Comparison of ENCODE assay signal across 15 mouse cellular contexts in genomic region chr12:110377306-110377705, GRCm38 (mm10).
"Had no signal": no experiment of that assay in that cellular context is flagged by ENCODE, and none has a peak within 500 bp of the region (broad histone marks: within the 10 kb centered on the region; RNA-seq: fewer than 3 reads in every experiment).

No protein-coding gene starts in this region.

- H3K9ac ChIP-seq: forebrain, postnatal 0 days; heart, embryonic 12.5 days; hindbrain, embryonic 12.5 days; hindbrain, embryonic 14.5 days; kidney, embryonic 15.5 days; limb, embryonic 13.5 days; limb, embryonic 15.5 days; liver, embryonic 12.5 days; liver, embryonic 14.5 days had no signal

- H3K4me2 ChIP-seq: heart, embryonic 12.5 days; hindbrain, embryonic 12.5 days; hindbrain, embryonic 14.5 days; kidney, embryonic 15.5 days; limb, embryonic 13.5 days; limb, embryonic 15.5 days; liver, embryonic 12.5 days had no signal

- H3K4me1 ChIP-seq: liver, embryonic 12.5 days had no signal

- H3K36me3 ChIP-seq: heart, embryonic 10.5 days; heart, embryonic 12.5 days; hindbrain, embryonic 12.5 days; kidney, embryonic 15.5 days; limb, embryonic 13.5 days; limb, embryonic 15.5 days; liver, embryonic 12.5 days had no signal

- H3K27ac ChIP-seq: heart, embryonic 10.5 days; hindbrain, embryonic 12.5 days; hindbrain, embryonic 14.5 days; hindbrain, postnatal 0 days; kidney, embryonic 15.5 days; kidney, postnatal 0 days; left cerebral cortex, adult 2 months; limb, embryonic 13.5 days; limb, embryonic 15.5 days; liver, embryonic 12.5 days; liver, embryonic 14.5 days had no signal

- DNase-seq: forebrain, postnatal 0 days; kidney, adult 11 months had no signal

- H3K9me3 ChIP-seq: heart, embryonic 10.5 days; heart, embryonic 12.5 days; hindbrain, embryonic 12.5 days; kidney, embryonic 15.5 days; limb, embryonic 13.5 days; limb, embryonic 15.5 days; liver, embryonic 12.5 days had no signal

- ATAC-seq: forebrain, postnatal 0 days; hindbrain, postnatal 0 days; intestine, embryonic 16.5 days; liver, embryonic 12.5 days had no signal

- H3K4me3 ChIP-seq: heart, embryonic 10.5 days; heart, embryonic 12.5 days; hindbrain, embryonic 12.5 days; kidney, embryonic 15.5 days; left cerebral cortex, adult 2 months; limb, embryonic 13.5 days; limb, embryonic 15.5 days; liver, embryonic 12.5 days had no signal
